Mouse (Mus musculus) embryonic fibroblast, embryonic 13.5 days (primary cell): ENCODE results near the gene Dennd1b.

Experiments used
- CTCF ChIP-seq: IDR thresholded peaks from 2 replicates; pipeline ENCODE4 v1.5.1; 2011; ENCODE audit warnings: mild to moderate bottlenecking, control low read depth, low read length, moderate library complexity, borderline replicate concordance; ENCODE audit not compliant: insufficient read depth
- POLR2A ChIP-seq: IDR thresholded peaks from 2 replicates; pipeline ENCODE4 v1.6.1; 2011; ENCODE audit warnings: low read depth, mild to moderate bottlenecking, control low read depth, low read length, moderate library complexity

DNA sequence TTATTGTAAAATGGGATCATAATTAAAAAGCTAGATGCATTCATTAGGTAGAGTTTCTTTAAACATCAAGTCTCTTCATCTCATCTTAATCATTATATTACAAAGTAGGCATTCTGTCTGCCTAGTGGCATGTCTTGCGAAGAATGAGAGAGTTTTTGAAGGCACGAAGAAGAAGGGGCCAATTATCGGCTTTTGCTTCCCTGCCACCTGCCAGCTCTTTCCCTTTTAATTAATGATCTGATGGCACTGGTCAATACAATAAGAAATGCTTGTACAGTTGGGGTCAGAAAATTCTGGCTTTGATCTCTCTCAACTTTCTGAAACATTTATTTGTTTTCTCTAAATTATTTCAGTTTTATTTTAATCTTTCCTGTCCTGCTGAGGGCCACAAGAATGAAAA is 127.5 kb downstream of the Dennd1b start:
- TF ChIP-seq POLR2A (no peak), CTCF (no peak)
